In the genomic region with DNA sequence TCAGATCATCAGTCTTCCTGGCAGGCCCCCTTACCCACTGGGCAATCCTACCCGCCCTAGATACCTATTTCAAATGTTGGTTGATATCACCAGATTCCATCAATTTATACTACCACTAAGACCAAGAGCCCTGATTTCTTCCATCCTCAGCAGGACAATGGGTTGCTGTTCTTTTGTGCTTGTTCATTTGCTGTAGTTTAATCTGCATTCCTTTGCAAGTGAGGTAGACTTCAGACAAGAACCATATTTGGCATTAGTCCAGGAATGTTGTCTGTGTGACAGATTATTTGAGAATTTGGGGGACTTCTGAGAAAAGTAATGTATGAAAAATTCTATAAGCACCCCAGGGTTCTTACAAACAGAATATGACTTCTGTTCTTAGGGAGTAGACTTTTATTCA, we compare ENCODE assay signal across 18 mouse cellular contexts.
"Had no signal": no experiment of that assay in that cellular context is flagged by ENCODE, and none has a peak within 500 bp of the region (broad histone marks: within the 10 kb centered on the region; RNA-seq: fewer than 3 reads in every experiment).

No protein-coding gene starts in this region.

- DNase-seq: liver, postnatal 0 days; lung, adult 2 months; lung, postnatal 14 days; lung, postnatal 36 days; right cerebral cortex, postnatal 14 days; thymus, adult 2 months; thymus, postnatal 25 days; thymus, postnatal 4 days had no signal

- H3K4me2 ChIP-seq: lung, embryonic 15.5 days; midbrain, embryonic 11.5 days; midbrain, embryonic 13.5 days; midbrain, embryonic 15.5 days; neural tube, embryonic 12.5 days; stomach, embryonic 15.5 days had no signal

- H3K36me3 ChIP-seq: lung, embryonic 15.5 days; midbrain, embryonic 13.5 days; midbrain, embryonic 15.5 days; neural tube, embryonic 12.5 days; stomach, embryonic 15.5 days had no signal

- ATAC-seq: liver, postnatal 0 days; lung, postnatal 0 days; midbrain, embryonic 13.5 days; midbrain, embryonic 15.5 days had no signal

- H3K4me3 ChIP-seq: lung, embryonic 15.5 days; midbrain, embryonic 13.5 days; midbrain, embryonic 15.5 days; neural tube, embryonic 12.5 days; stomach, embryonic 15.5 days had no signal

- H3K27ac ChIP-seq: lung, embryonic 15.5 days; macrophage; midbrain, embryonic 13.5 days; midbrain, embryonic 15.5 days; neural tube, embryonic 12.5 days; stomach, embryonic 15.5 days; stomach, postnatal 0 days had no signal

- H3K9ac ChIP-seq: liver, postnatal 0 days; lung, embryonic 15.5 days; midbrain, embryonic 13.5 days; midbrain, embryonic 15.5 days; neural tube, embryonic 12.5 days; stomach, embryonic 15.5 days had no signal

- H3K27me3 ChIP-seq: lung, embryonic 15.5 days; megakaryocyte, embryonic 14.5 days; midbrain, embryonic 13.5 days; midbrain, embryonic 15.5 days; neural tube, embryonic 12.5 days; stomach, embryonic 15.5 days had no signal

- H3K9me3 ChIP-seq: lung, embryonic 15.5 days; megakaryocyte, embryonic 14.5 days; midbrain, embryonic 13.5 days; midbrain, embryonic 15.5 days; neural tube, embryonic 12.5 days; stomach, embryonic 15.5 days had no signal

- H3K4me1 ChIP-seq: midbrain, embryonic 13.5 days; midbrain, embryonic 15.5 days; neural tube, embryonic 12.5 days; stomach, embryonic 15.5 days had no signal
